Mouse (Mus musculus) embryonic facial prominence, embryonic 11.5 days (tissue): ENCODE results near the gene Secisbp2l. TPM values are rescaled to one million over a fixed set of nuclear protein-coding genes. Genes with fewer than 3 reads are reported as not detected.

Experiments
- ATAC-seq: fragments of 200-750 bp; cut with Nextera tagmentation; replicated peaks from 2 replicates; pipeline ENCODE4 v1.8.0; 2017; ENCODE audit warnings: low read depth; ENCODE audit not compliant: insufficient number of reproducible peaks, low FRiP score, low TSS enrichment
- DNase-seq: peaks from one replicate; pipeline ENCODE4 v3.0.0-alpha.2; 2015; ENCODE audit warnings: low spot score
- H3K27ac ChIP-seq: fragments of 300-500 bp; sonication (generic); replicated peaks from 2 replicates; pipeline ENCODE4 v1.5.1; 2014; ENCODE audit warnings: mild to moderate bottlenecking, low read depth, low read length, control low read depth
- H3K27me3 ChIP-seq: fragments of 300-500 bp; sonication (generic); 2 replicates; pipeline ENCODE4 v1.6.1; 2014; ENCODE audit warnings: mild to moderate bottlenecking, low read length, moderate library complexity, mixed read lengths; ENCODE audit not compliant: control insufficient read depth, insufficient read depth
- H3K36me3 ChIP-seq: fragments of 300-500 bp; sonication (generic); replicated peaks from 2 replicates; pipeline ENCODE4 v1.6.1; 2014; ENCODE audit warnings: low read depth, mild to moderate bottlenecking, low read length, moderate library complexity, mixed read lengths; ENCODE audit not compliant: control insufficient read depth, insufficient read depth
- H3K4me1 ChIP-seq: fragments of 300-500 bp; sonication (generic); 2 replicates; pipeline ENCODE4 v1.6.1; 2014; ENCODE audit warnings: low read length, mixed read lengths; ENCODE audit not compliant: control insufficient read depth, insufficient read depth
- H3K4me2 ChIP-seq: fragments of 300-500 bp; sonication (generic); 2 replicates; pipeline ENCODE4 v1.6.1; 2014; ENCODE audit warnings: low read depth, mild to moderate bottlenecking, control low read depth, low read length, moderate library complexity
- H3K4me3 ChIP-seq: fragments of 300-500 bp; sonication (generic); 2 replicates; pipeline ENCODE4 v1.5.1; 2014; ENCODE audit warnings: low read depth, low read length, control low read depth
- H3K9ac ChIP-seq: fragments of 300-500 bp; sonication (generic); replicated peaks from 2 replicates; pipeline ENCODE4 v1.6.1; 2014; ENCODE audit warnings: mild to moderate bottlenecking, control low read depth, low read length
- H3K9me3 ChIP-seq: fragments of 300-500 bp; sonication (generic); replicated peaks from 2 replicates; pipeline ENCODE4 v1.6.1; 2016; ENCODE audit warnings: mild to moderate bottlenecking, low read length, inconsistent platforms, mixed read lengths; ENCODE audit not compliant: control insufficient read depth
- WGBS: fragments of 180-500 bp; shearing (Covaris S2); extraction: QIAGEN DNeasy Blood & Tissue Kit; methylation state at CpG from one replicate; pipeline ENCODE4 v1.1.7; 2014; 5-methylcytosine and 5-hydroxymethylcytosine counted together
- polyA plus RNA-seq: library from polyadenylated mRNA; unstranded; fragments of >200 nt; fragmentation: Nextera tagmentation; extraction: Ambion mirVana; gene quantifications from 2 replicates; pipeline ENCODE4 v1.2.1, GENCODE M21; 2014

Secisbp2l gene
- polyA plus RNA-seq, 1 experiment from 2014 or later: 23.1 TPM

GRCm38 (mm10) chr2:125764531-125764930 is 18.1 kb downstream of the Secisbp2l start:
- no peak for DNase-seq
- H3K4me3 ChIP-seq: no peak overlapping the region
- H3K27ac ChIP-seq: no peak overlapping the region
- no peaks in the 10 kb centered on the region for H3K4me1 ChIP-seq
- no peak overlapping the region for H3K9ac ChIP-seq
- ATAC-seq: no peak
- H3K4me2 ChIP-seq: no peak overlapping the region
- no peaks in the 10 kb centered on the region for H3K9me3 ChIP-seq
- 94% methylated on average over 5 of the region's 5 CpGs for WGBS
- peaks cover 2% of the 10 kb centered on the region for H3K36me3 ChIP-seq
- H3K27me3 ChIP-seq: no peaks in the 10 kb centered on the region

GRCm38 (mm10) chr2:125749330-125749729 is 33.3 kb downstream of the Secisbp2l start:
- Histone ChIP-seq H3K4me1 (no peaks in the 10 kb centered on the region), H3K4me2 (no peak overlapping the region), H3K9me3 (no peaks in the 10 kb centered on the region), H3K9ac (no peak overlapping the region), H3K27me3 (no peaks in the 10 kb centered on the region), H3K4me3 (no peak overlapping the region), H3K27ac (no peak overlapping the region), H3K36me3 (peaks cover 6% of the 10 kb centered on the region)
- WGBS: 95% methylated on average over 2 of the region's 2 CpGs
- DNase-seq (no peak), ATAC-seq (no peak)

- Histone ChIP-seq H3K4me1 (no peaks in the 10 kb centered on the region), H3K27ac (no peak overlapping the region), H3K36me3 (peaks cover 5% of the 10 kb centered on the region), H3K4me2 (no peak overlapping the region), H3K4me3 (no peak overlapping the region), H3K9me3 (no peaks in the 10 kb centered on the region), H3K27me3 (no peaks in the 10 kb centered on the region), H3K9ac (no peak overlapping the region)
- DNase-seq (no peak), ATAC-seq (no peak)
- 79% methylated on average over 6 of the region's 6 CpGs for WGBS
Measured at GRCm38 (mm10) chr2:125739338-125739737, 43.3 kb downstream of the Secisbp2l start.

- 82% methylated on average over 5 of the region's 5 CpGs for WGBS
- Histone ChIP-seq H3K36me3 (peaks cover 5% of the 10 kb centered on the region), H3K27me3 (no peaks in the 10 kb centered on the region), H3K4me1 (no peaks in the 10 kb centered on the region), H3K4me3 (no peak overlapping the region), H3K9ac (no peak overlapping the region), H3K4me2 (no peak overlapping the region), H3K9me3 (no peaks in the 10 kb centered on the region), H3K27ac (no peak overlapping the region)
- ATAC-seq: no peak
- no peak for DNase-seq
Measured at GRCm38 (mm10) chr2:125738718-125739117, 44.0 kb downstream of the Secisbp2l start.

- Histone ChIP-seq H3K4me1 (no peaks in the 10 kb centered on the region), H3K36me3 (peaks cover 2% of the 10 kb centered on the region), H3K27me3 (no peaks in the 10 kb centered on the region), H3K4me3 (no peak overlapping the region), H3K27ac (no peak overlapping the region), H3K9ac (no peak overlapping the region), H3K9me3 (no peaks in the 10 kb centered on the region), H3K4me2 (no peak overlapping the region)
- no peak for ATAC-seq
- no peak for DNase-seq
Measured at GRCm38 (mm10) chr2:125736025-125736343, 46.7 kb downstream of the Secisbp2l start.

- Histone ChIP-seq H3K27me3 (no peaks in the 10 kb centered on the region), H3K4me3 (no peak overlapping the region), H3K9ac (no peak overlapping the region), H3K36me3 (peaks cover under 1% of the 10 kb centered on the region; the same call in 1 of the 2 replicates), H3K4me2 (no peak overlapping the region), H3K4me1 (no peaks in the 10 kb centered on the region), H3K27ac (no peak overlapping the region), H3K9me3 (no peaks in the 10 kb centered on the region)
- DNase-seq: no peak
- ATAC-seq: no peak
- 68% methylated on average over 2 of the region's 2 CpGs for WGBS
Measured at GRCm38 (mm10) chr2:125735333-125736024, 47.2 kb downstream of the Secisbp2l start.

GRCm38 (mm10) chr2:125734741-125735140 is 47.9 kb downstream of the Secisbp2l start:
- H3K27ac ChIP-seq: no peak overlapping the region
- no peaks in the 10 kb centered on the region for H3K27me3 ChIP-seq
- no peak overlapping the region for H3K4me3 ChIP-seq
- H3K9me3 ChIP-seq: no peaks in the 10 kb centered on the region
- no peaks in the 10 kb centered on the region for H3K36me3 ChIP-seq
- no peak for DNase-seq
- H3K4me1 ChIP-seq: no peaks in the 10 kb centered on the region
- ATAC-seq: no peak
- no peak overlapping the region for H3K4me2 ChIP-seq
- H3K9ac ChIP-seq: no peak overlapping the region

- Histone ChIP-seq H3K9me3 (no peaks in the 10 kb centered on the region), H3K27me3 (no peaks in the 10 kb centered on the region), H3K4me1 (no peaks in the 10 kb centered on the region), H3K4me3 (peak overlapping the region; percentile 31), H3K27ac (peak overlapping the region; percentile 60), H3K9ac (peak overlapping the region; percentile 76), H3K36me3 (no peaks in the 10 kb centered on the region), H3K4me2 (peak overlapping the region; percentile 44)
- WGBS: 5% methylated on average over 35 of the region's 35 CpGs
- peak; percentile 98 for DNase-seq
- ATAC-seq: peak; percentile 92
Measured at GRCm38 (mm10) chr2:125731763-125732560, 50.7 kb downstream of the Secisbp2l start.
